Mouse (Mus musculus) limb, embryonic 11.5 days (tissue): ENCODE data around the gene B3galnt1. TPM values are rescaled to one million over a fixed set of nuclear protein-coding genes. Genes with fewer than 3 reads are reported as not detected.

ENCODE experiments used
- ATAC-seq: fragments of 200-750 bp; cut with Nextera tagmentation; 2 replicates; pipeline ENCODE4 v1.8.0; 2017; ENCODE audit warnings: low read depth; ENCODE audit not compliant: insufficient number of reproducible peaks, low FRiP score, low TSS enrichment
- DNase-seq: peaks from one replicate; pipeline ENCODE4 v3.0.0-alpha.2; 2015; ENCODE audit warnings: low spot score
- H3K27ac ChIP-seq: fragments of 300-500 bp; sonication (generic); replicated peaks from 2 replicates; pipeline ENCODE4 v1.5.1; 2014; ENCODE audit warnings: low read depth, mild to moderate bottlenecking, low read length
- H3K27me3 ChIP-seq: fragments of 300-500 bp; sonication (generic); 2 replicates; pipeline ENCODE4 v1.6.1; 2014; ENCODE audit warnings: mild to moderate bottlenecking, low read length, mixed read lengths; ENCODE audit not compliant: control insufficient read depth, insufficient read depth
- H3K36me3 ChIP-seq: fragments of 300-500 bp; sonication (generic); 2 replicates; pipeline ENCODE4 v1.6.1; 2014; ENCODE audit warnings: mild to moderate bottlenecking, low read length, moderate library complexity, mixed read lengths; ENCODE audit not compliant: control insufficient read depth, insufficient read depth
- H3K4me1 ChIP-seq: fragments of 300-500 bp; sonication (generic); 2 replicates; pipeline ENCODE4 v1.6.1; 2014; ENCODE audit warnings: low read length, mixed read lengths; ENCODE audit not compliant: control insufficient read depth, insufficient read depth
- H3K4me2 ChIP-seq: fragments of 300-500 bp; sonication (generic); 2 replicates; pipeline ENCODE4 v1.6.1; 2014; ENCODE audit warnings: low read depth, mild to moderate bottlenecking, moderate library complexity; ENCODE audit not compliant: severe bottlenecking
- H3K4me3 ChIP-seq: fragments of 300-500 bp; sonication (generic); 2 replicates; pipeline ENCODE4 v1.5.1; 2014; ENCODE audit warnings: low read depth, low read length
- H3K9ac ChIP-seq: fragments of 300-500 bp; sonication (generic); 2 replicates; pipeline ENCODE4 v1.6.1; 2014; ENCODE audit warnings: mild to moderate bottlenecking, low read length
- H3K9me3 ChIP-seq: fragments of 300-500 bp; sonication (generic); 2 replicates; pipeline ENCODE4 v1.6.1; 2016; ENCODE audit warnings: low read length; ENCODE audit not compliant: control insufficient read depth
- WGBS: fragments of 180-500 bp; shearing (Covaris S2); extraction: QIAGEN DNeasy Blood & Tissue Kit; methylation state at CpG from one replicate; pipeline ENCODE4 v1.1.7; 2014; 5-methylcytosine and 5-hydroxymethylcytosine counted together
- polyA plus RNA-seq: library from polyadenylated mRNA; unstranded; fragments of >200 nt; fragmentation: Nextera tagmentation; extraction: Ambion mirVana; gene quantifications from 2 replicates; pipeline ENCODE4 v1.2.1, GENCODE M21; 2014

The B3galnt1 gene
- polyA plus RNA-seq, 1 experiment from 2014 or later, result 27.4 TPM

DNA sequence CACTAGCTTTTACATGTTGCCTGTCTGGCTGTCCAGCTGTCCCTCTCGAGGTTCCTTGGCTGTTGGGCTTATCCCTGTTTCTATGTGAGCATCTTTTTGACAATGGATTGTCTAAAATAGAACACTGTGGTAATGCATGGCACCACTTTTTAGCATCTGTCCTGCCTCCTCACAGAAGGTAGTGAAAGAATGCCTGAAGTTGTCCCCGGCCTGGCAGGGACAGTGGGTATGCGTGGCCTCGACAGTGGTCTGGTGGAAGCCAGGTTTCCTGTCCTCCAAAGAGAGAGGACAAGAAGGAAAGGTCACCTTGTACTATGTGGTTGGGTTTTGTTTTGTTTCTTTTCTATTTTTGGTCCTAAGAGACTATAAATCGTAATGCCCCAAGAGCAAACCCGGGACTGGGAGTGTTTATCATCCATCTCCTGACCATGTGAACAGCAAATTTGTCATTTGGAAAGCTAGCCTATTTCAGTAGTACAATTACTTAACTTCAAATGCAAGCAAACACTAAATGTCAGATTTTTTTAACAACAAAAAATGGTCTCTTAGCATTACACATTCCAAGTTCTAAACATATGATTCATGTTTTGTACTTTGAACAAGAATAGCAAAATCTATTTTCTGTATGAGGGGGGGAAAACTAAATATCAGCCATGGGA is 39.3 kb downstream of the B3galnt1 start:
- ATAC-seq (no peak), DNase-seq (no peak)
- 88% methylated on average over 6 of the region's 6 CpGs for WGBS
- H3K9me3 ChIP-seq, result no peaks in the 10 kb centered on the region
- H3K4me3 ChIP-seq, result no peak overlapping the region
- peaks cover 7% of the 10 kb centered on the region for H3K4me1 ChIP-seq
- no peak overlapping the region for H3K9ac ChIP-seq
- H3K36me3 ChIP-seq, result no peaks in the 10 kb centered on the region
- H3K4me2 ChIP-seq, result no peak overlapping the region
- no peaks in the 10 kb centered on the region for H3K27me3 ChIP-seq
- no peak overlapping the region for H3K27ac ChIP-seq

- Histone ChIP-seq H3K4me1 (peaks cover 7% of the 10 kb centered on the region), H3K27me3 (no peaks in the 10 kb centered on the region), H3K4me2 (no peak overlapping the region), H3K9me3 (no peaks in the 10 kb centered on the region), H3K36me3 (no peaks in the 10 kb centered on the region), H3K27ac (no peak overlapping the region), H3K4me3 (no peak overlapping the region), H3K9ac (no peak overlapping the region)
- DNase-seq (no peak), ATAC-seq (no peak)
- WGBS, result 91% methylated on average over 12 of the region's 12 CpGs
These were observed 42.5 kb downstream of the B3galnt1 start for GRCm38 (mm10) chr3:69556092-69556778.

GRCm38 (mm10) chr3:69555511-69555910 is 43.2 kb downstream of the B3galnt1 start:
- no peak overlapping the region for H3K27ac ChIP-seq
- H3K4me3 ChIP-seq, result no peak overlapping the region
- no peaks in the 10 kb centered on the region for H3K9me3 ChIP-seq
- 87% methylated on average over 6 of the region's 6 CpGs for WGBS
- no peak for DNase-seq
- H3K27me3 ChIP-seq, result no peaks in the 10 kb centered on the region
- H3K36me3 ChIP-seq, result no peaks in the 10 kb centered on the region
- peaks cover 7% of the 10 kb centered on the region for H3K4me1 ChIP-seq
- ATAC-seq, result no peak
- H3K9ac ChIP-seq, result no peak overlapping the region
- H3K4me2 ChIP-seq, result no peak overlapping the region

DNA sequence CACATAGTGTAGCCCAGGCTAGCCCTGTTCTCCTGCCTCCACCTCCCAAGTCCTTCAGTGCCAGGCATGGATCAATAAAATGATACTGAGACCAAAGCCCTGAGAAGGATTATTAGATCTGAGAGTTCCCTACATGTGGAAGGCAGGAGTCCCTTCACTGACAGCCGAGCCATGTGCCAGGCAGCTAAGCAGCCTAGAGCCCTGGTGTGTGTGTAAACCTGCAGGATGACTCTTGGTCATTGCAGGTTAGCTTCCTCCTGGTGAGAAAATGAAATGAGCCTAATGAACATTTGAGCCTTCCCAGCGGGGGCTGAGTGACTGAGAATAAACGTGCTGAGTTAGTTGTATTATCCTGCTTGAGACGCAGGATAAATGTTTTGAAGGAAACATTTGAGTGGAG is 49.2 kb downstream of the B3galnt1 start:
- WGBS, result 75% methylated on average over 4 of the region's 4 CpGs
- no peak for DNase-seq
- no peaks in the 10 kb centered on the region for H3K9me3 ChIP-seq
- ATAC-seq, result no peak
- no peak overlapping the region for H3K9ac ChIP-seq
- no peak overlapping the region for H3K4me3 ChIP-seq
- H3K4me2 ChIP-seq, result no peak overlapping the region
- no peaks in the 10 kb centered on the region for H3K27me3 ChIP-seq
- no peaks in the 10 kb centered on the region for H3K36me3 ChIP-seq
- H3K27ac ChIP-seq, result no peak overlapping the region
- H3K4me1 ChIP-seq, result no peaks in the 10 kb centered on the region

DNA sequence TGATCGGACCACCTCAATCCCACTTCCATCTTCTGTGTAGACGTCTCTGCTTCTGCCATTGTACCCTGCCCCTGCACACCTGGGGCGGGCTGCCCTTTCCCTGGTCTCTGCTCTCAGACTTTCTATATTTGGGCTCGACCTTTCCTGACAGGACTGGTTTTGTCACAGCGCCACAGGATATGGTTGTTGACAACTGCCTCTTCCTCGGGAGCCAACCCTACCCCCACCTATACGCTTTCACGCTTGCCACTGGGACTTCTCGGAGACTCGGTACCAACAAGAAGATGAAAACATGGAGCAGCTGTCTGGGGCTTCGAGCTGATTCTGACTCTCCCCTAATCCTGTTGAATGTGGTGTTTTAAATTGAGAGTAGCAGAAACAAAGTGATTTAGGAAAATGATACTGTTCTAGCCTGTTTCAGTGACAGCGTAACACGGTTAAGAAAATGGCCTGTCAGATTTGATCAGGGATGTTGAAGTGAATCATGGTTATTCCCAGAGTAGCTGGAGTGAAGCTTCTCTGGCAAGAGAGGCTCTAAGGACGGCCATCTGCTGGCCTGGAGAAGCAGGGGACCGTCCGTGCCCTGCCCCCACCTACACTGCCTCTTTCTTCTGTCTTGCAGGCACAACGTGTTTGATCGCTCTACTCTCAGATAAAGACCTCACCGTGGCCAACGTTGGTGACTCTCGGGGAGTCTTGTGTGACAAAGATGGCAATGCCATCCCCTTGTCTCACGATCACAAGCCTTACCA is 49.9 kb downstream of the B3galnt1 start:
- 88% methylated on average over 22 of the region's 22 CpGs for WGBS
- no peaks in the 10 kb centered on the region for H3K4me1 ChIP-seq
- DNase-seq, result no peak

DNA sequence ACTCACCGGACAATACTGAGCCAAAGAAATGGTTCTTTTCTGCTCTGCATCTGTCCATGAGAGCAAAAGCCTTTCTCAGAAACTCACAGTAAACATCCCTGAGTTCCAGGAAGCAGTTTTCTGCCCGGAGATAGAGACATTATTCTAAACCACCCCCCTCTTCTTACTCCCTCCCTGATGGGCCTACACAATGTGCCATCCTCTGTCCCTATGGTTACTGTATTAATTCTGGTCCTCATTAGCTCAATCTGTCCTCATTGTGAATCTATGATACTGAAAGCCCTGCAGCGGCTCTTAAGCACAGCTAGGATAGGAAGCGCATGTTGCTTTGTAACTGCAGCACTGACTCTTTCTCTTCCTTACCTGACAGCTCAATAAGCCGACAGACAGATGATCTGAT is 53.7 kb downstream of the B3galnt1 start:
- Histone ChIP-seq H3K9me3 (no peaks in the 10 kb centered on the region), H3K27ac (no peak overlapping the region), H3K36me3 (no peaks in the 10 kb centered on the region), H3K27me3 (no peaks in the 10 kb centered on the region), H3K4me3 (no peak overlapping the region), H3K4me2 (no peak overlapping the region), H3K9ac (no peak overlapping the region), H3K4me1 (no peaks in the 10 kb centered on the region)
- 90% methylated on average over 5 of the region's 5 CpGs for WGBS
- DNase-seq, result no peak
- ATAC-seq, result no peak

More for the DNA sequence above, 49.9 kb downstream of the B3galnt1 start:
- H3K9ac ChIP-seq, result no peak overlapping the region
- H3K27me3 ChIP-seq, result no peaks in the 10 kb centered on the region
- H3K36me3 ChIP-seq, result no peaks in the 10 kb centered on the region
- no peak overlapping the region for H3K4me3 ChIP-seq
- no peaks in the 10 kb centered on the region for H3K9me3 ChIP-seq
- H3K4me2 ChIP-seq, result no peak overlapping the region
- no peak for ATAC-seq
- H3K27ac ChIP-seq, result no peak overlapping the region

DNA sequence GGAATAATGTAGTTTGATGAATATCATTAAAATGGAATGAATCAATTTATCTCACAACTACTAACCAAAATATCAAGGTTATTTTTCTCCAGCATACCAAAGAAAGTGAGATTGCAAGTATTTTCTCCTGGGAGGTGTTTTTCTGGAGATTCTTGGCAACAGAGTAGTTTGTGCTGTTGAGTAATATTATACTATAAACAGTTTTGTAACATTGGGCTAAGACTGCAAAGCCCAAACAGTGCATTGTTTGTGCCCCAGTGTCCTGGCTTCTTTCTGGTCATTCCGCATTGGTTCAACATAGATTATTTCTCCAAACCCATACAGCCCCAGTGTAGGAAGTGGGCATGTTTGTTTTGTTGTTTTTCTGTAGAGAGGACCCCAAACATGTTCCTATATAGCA is 55.0 kb downstream of the B3galnt1 start:
- no peaks in the 10 kb centered on the region for H3K9me3 ChIP-seq
- no peaks in the 10 kb centered on the region for H3K4me1 ChIP-seq
- DNase-seq, result no peak
- no peak overlapping the region for H3K4me2 ChIP-seq
- 97% methylated on average over 1 of the region's 1 CpGs for WGBS
- no peaks in the 10 kb centered on the region for H3K36me3 ChIP-seq
- no peak overlapping the region for H3K9ac ChIP-seq
- no peak for ATAC-seq
- no peak overlapping the region for H3K27ac ChIP-seq
- no peak overlapping the region for H3K4me3 ChIP-seq
- H3K27me3 ChIP-seq, result no peaks in the 10 kb centered on the region

- H3K4me2 ChIP-seq, result no peak overlapping the region
- H3K4me1 ChIP-seq, result no peaks in the 10 kb centered on the region
- H3K27me3 ChIP-seq, result no peaks in the 10 kb centered on the region
- DNase-seq, result no peak
- H3K9ac ChIP-seq, result no peak overlapping the region
- H3K27ac ChIP-seq, result no peak overlapping the region
- H3K36me3 ChIP-seq, result no peaks in the 10 kb centered on the region
- no peak for ATAC-seq
- no peak overlapping the region for H3K4me3 ChIP-seq
- H3K9me3 ChIP-seq, result no peaks in the 10 kb centered on the region
- WGBS, result 88% methylated on average over 8 of the region's 8 CpGs
These were observed 55.8 kb downstream of the B3galnt1 start for GRCm38 (mm10) chr3:69542962-69543361.
